9 mouse cellular contexts compared by ENCODE assay signal in genomic region chr6:6881638-6882190, GRCm38 (mm10). TPM values are rescaled to one million over a fixed set of nuclear protein-coding genes. Genes with fewer than 3 reads are reported as not detected.
DNase-seq lines count a peak whose midpoint lies in the region; ATAC-seq and TF ChIP-seq lines count a peak whose summit lies in the region.
"Had no signal": no experiment of that assay in that cellular context is flagged by ENCODE, and none has a peak within 500 bp of the region (broad histone marks: within the 10 kb centered on the region; RNA-seq: fewer than 3 reads in every experiment).

Gene Dlx5, minus strand, starts transcription at chr6:6882085.

- H3K9ac ChIP-seq in kidney, postnatal 0 days (ENCODE audit: low read depth, low read length): no peak within 1 kb of the TSS
- no peak within 1 kb of the TSS; the same call in none of the 2 replicates for H3K9ac ChIP-seq in midbrain, embryonic 11.5 days (ENCODE audit: low read length)

- ATAC-seq in frontal cortex, adult (ENCODE audit: low TSS enrichment): peak; percentile 60
- 0 out of 2 replicates have a peak, but pooled peaks have one; percentile 26 for ATAC-seq in kidney, postnatal 0 days (replicated peaks; ENCODE audit: low FRiP score, low read depth)
- ATAC-seq in midbrain, embryonic 11.5 days (ENCODE audit: low FRiP score): peak; percentile 41

- no peak within 1 kb of the TSS for H3K27ac ChIP-seq in kidney, postnatal 0 days
- H3K27ac ChIP-seq in midbrain, embryonic 11.5 days (ENCODE audit: low read depth, low read length): no peak within 1 kb of the TSS

- under 1% methylated on average over 42 of the region's 42 CpGs for WGBS in kidney, postnatal 0 days
- WGBS in midbrain, embryonic 11.5 days: under 1% methylated on average over 40 of the region's 42 CpGs

- H3K36me3 ChIP-seq in kidney, postnatal 0 days (ENCODE audit: insufficient read depth, low read length): no peaks in the 10 kb centered on the region
- H3K36me3 ChIP-seq in midbrain, embryonic 11.5 days (ENCODE audit: control insufficient read depth, insufficient read depth, low read length): no peaks in the 10 kb centered on the region

- no peaks in the 10 kb centered on the region for H3K9me3 ChIP-seq in kidney, postnatal 0 days (replicated peaks; ENCODE audit: low read length)
- no peaks in the 10 kb centered on the region for H3K9me3 ChIP-seq in midbrain, embryonic 11.5 days (ENCODE audit: control insufficient read depth, low read length)

- H3K4me1 ChIP-seq in kidney, postnatal 0 days (replicated peaks; ENCODE audit: insufficient read depth, low read length): peaks cover 3% of the 10 kb centered on the region; the same call in 1 of the 2 replicates
- peaks cover 9% of the 10 kb centered on the region; the same call in 1 of the 2 replicates for H3K4me1 ChIP-seq in midbrain, embryonic 11.5 days (ENCODE audit: control insufficient read depth, insufficient read depth, low read length)

- no peak for DNase-seq in frontal cortex, postnatal 25 days (ENCODE audit: low spot score in 2 of 2)
- peak; percentile 69 for DNase-seq in ZHBTc4 (ENCODE audit: low read depth, low spot score)
- DNase-seq in frontal cortex, adult 2 months (ENCODE audit: extremely low spot score in 1 of 2, low spot score in 1 of 2): peak in 1 of 2 experiments; percentile 68
- DNase-seq in kidney, postnatal 0 days (ENCODE audit: low spot score): no peak
- no peak for DNase-seq in midbrain, embryonic 11.5 days (ENCODE audit: low spot score, missing footprints)
- DNase-seq in testis, postnatal 14 days (ENCODE audit: low spot score): peak; percentile 21
- DNase-seq in gastrocnemius, postnatal 4 days (ENCODE audit: low spot score in 2 of 2): no peak

- TF ChIP-seq CTCF in kidney, postnatal 0 days (IDR thresholded peaks at IDR 0.05; ENCODE audit: low read depth): no peak

- H3K4me3 ChIP-seq in kidney, postnatal 0 days (replicated peaks; ENCODE audit: low read depth, low read length): peak within 1 kb of the TSS; percentile 38
- H3K4me3 ChIP-seq in midbrain, embryonic 11.5 days (ENCODE audit: low read depth, low read length): peak within 1 kb of the TSS; percentile 41

- H3K4me2 ChIP-seq in kidney, postnatal 0 days (ENCODE audit: low read length): peak within 1 kb of the TSS; percentile 70
- H3K4me2 ChIP-seq in midbrain, embryonic 11.5 days: peak within 1 kb of the TSS; percentile 81

- H3K27me3 ChIP-seq in kidney, postnatal 0 days (ENCODE audit: insufficient read depth, low read length): peaks cover 75% of the 10 kb centered on the region
- H3K27me3 ChIP-seq in midbrain, embryonic 11.5 days (ENCODE audit: control insufficient read depth, insufficient read depth, low read length): peaks cover 71% of the 10 kb centered on the region

RNA-seq across cellular contexts. Expression of gene Dlx5, which starts in this region (rescaled TPM):
- polyA plus RNA-seq in frontal cortex, adult 2 months (2012; rRNA removed): 20.9 and 28.3 TPM in 2 replicates
- 0.37 and 0.67 TPM in 2 replicates for polyA plus RNA-seq in kidney, postnatal 0 days (2015; fragmentation: Nextera tagmentation; extraction: Ambion mirVana)
- polyA plus RNA-seq in midbrain, embryonic 11.5 days (2014; fragmentation: Nextera tagmentation; extraction: Ambion mirVana): 5.2 and 7.7 TPM in 2 replicates
- under 1 TPM in 1 of 2 experiments, not detected in 1; 0.20 TPM for total RNA-seq in gastrocnemius, postnatal 4 days (2021)
- polyA plus RNA-seq: spleen, adult 2 months had no signal

Comparison
In these comparisons a context has a peak if more than half of its experiments do, and no peak if none do; other contexts are left out.
1. Peak in ATAC-seq, H3K4me3 ChIP-seq and H3K4me2 ChIP-seq in kidney, postnatal 0 days; RNA of the gene not detected or under 1 TPM.
2. DNase-seq: peak in ZHBTc4 (single experiment) and testis, postnatal 14 days (single experiment); none in frontal cortex, postnatal 25 days (0 of 2), kidney, postnatal 0 days (single experiment), midbrain, embryonic 11.5 days (single experiment) and gastrocnemius, postnatal 4 days (0 of 2).
3. Peak in every context shown above with its lines, with median percentiles within 50 percentile points of each other: ATAC-seq.